In genomic region chr19:56396227-56396626, GRCm38 (mm10) we compare ENCODE assay signal across 8 mouse cellular contexts. TPM values are rescaled to one million over a fixed set of nuclear protein-coding genes. Genes with fewer than 3 reads are reported as not detected.
A peak's percentile ranks its signal among the peaks of the same experiment; 100 is the strongest.
DNase-seq lines count a peak whose midpoint lies in the region; ATAC-seq and TF ChIP-seq lines count a peak whose summit lies in the region.

No protein-coding gene starts in this region.

- no peak for ATAC-seq in kidney, embryonic 14.5 days (ENCODE audit: low FRiP score, low TSS enrichment)
- peak; percentile 19 for ATAC-seq in inflammation-experienced regulatory T-cells, adult 6 months
- no peak for ATAC-seq in megakaryocyte-erythroid progenitor cell, adult 5-6 weeks (replicated peaks; ENCODE audit: low FRiP score, low TSS enrichment, poor library complexity, severe bottlenecking)

- H3K79me2 ChIP-seq in myocyte (ENCODE audit: control insufficient read depth, insufficient read depth): no peaks in the 10 kb centered on the region

- DNase-seq in kidney, postnatal 36 days: no peak
- DNase-seq in cerebellum, postnatal 14 days: no peak
- no peak for DNase-seq in cerebellum, adult 11 months

- no peaks in the 10 kb centered on the region for H3K36me3 ChIP-seq in kidney, embryonic 14.5 days (ENCODE audit: control insufficient read depth, insufficient read depth, low read length)
- no peaks in the 10 kb centered on the region for H3K36me3 ChIP-seq in myocyte (ENCODE audit: control insufficient read depth, insufficient read depth)

- H3ac ChIP-seq in myocyte (ENCODE audit: control insufficient read depth, insufficient read length): no peak overlapping the region

- H3K27me3 ChIP-seq in kidney, embryonic 14.5 days (ENCODE audit: control insufficient read depth, insufficient read depth, low read length): peaks cover 5% of the 10 kb centered on the region; the same call in 1 of the 2 replicates
- no peaks in the 10 kb centered on the region for H3K27me3 ChIP-seq in myocyte (ENCODE audit: control insufficient read depth, insufficient read depth, insufficient read length)

- H3K27ac ChIP-seq in kidney, embryonic 14.5 days (ENCODE audit: low read depth, low read length): no peak overlapping the region
- H3K27ac ChIP-seq in bone marrow macrophage, adult 2 months (ENCODE audit: insufficient read depth, low read depth, low read length): no peak overlapping the region

- H3K4me3 ChIP-seq in kidney, embryonic 14.5 days (ENCODE audit: low read length): peak overlapping the region; percentile 59
- H3K4me3 ChIP-seq in bone marrow macrophage, adult 2 months (ENCODE audit: insufficient read depth, low read length): peak overlapping the region; percentile 73
- H3K4me3 ChIP-seq in myocyte: peak overlapping the region; percentile 34

- TF ChIP-seq CTCF in bone marrow macrophage, adult 2 months (IDR thresholded peaks at IDR 0.05; ENCODE audit: low read depth, low read length): no peak

- H3K9ac ChIP-seq in kidney, embryonic 14.5 days (ENCODE audit: low read depth, low read length): peak overlapping the region; percentile 68; the same call in 1 of the 2 replicates

- H3K4me1 ChIP-seq in kidney, embryonic 14.5 days (ENCODE audit: control insufficient read depth, insufficient read depth, low read length): peaks cover 14% of the 10 kb centered on the region
- peaks cover 22% of the 10 kb centered on the region for H3K4me1 ChIP-seq in bone marrow macrophage, adult 2 months (ENCODE audit: control insufficient read depth, insufficient read depth, low read length)

- H3K9me3 ChIP-seq in kidney, embryonic 14.5 days (ENCODE audit: control insufficient read depth, low read length): no peaks in the 10 kb centered on the region

- 40% methylated on average over 12 of the region's 12 CpGs for WGBS in kidney, embryonic 14.5 days

- TF ChIP-seq POLR2A in bone marrow macrophage, adult 2 months (IDR thresholded peaks at IDR 0.05; ENCODE audit: borderline replicate concordance, low read depth, low read length): no peak
- no peak for TF ChIP-seq POLR2A in myocyte (IDR thresholded peaks at IDR 0.05; ENCODE audit: insufficient read length, low read depth)

- peak overlapping the region; percentile 64 for H3K4me2 ChIP-seq in kidney, embryonic 14.5 days (replicated peaks; ENCODE audit: low read depth, low read length)
- H3K4me2 ChIP-seq in myocyte (ENCODE audit: low read depth): peak overlapping the region; percentile 77

TF ChIP-seq in myocyte, 11 proteins besides CTCF, POLR2A, EP300 and RAD21:
- TF ChIP-seq MYOD1 (IDR thresholded peaks at IDR 0.05; ENCODE audit: control insufficient read depth in 1 of 3, insufficient read length in 2 of 3, low read depth in 2 of 3) (no peak), USF1 (IDR thresholded peaks at IDR 0.05; ENCODE audit: low read depth) (no peak), TCF12 (IDR thresholded peaks at IDR 0.05; ENCODE audit: insufficient read depth, poor library complexity, severe bottlenecking) (no peak), MYOG (IDR thresholded peaks at IDR 0.05; ENCODE audit: control insufficient read depth in 1 of 3, insufficient read depth in 1 of 3, insufficient read length in 2 of 3, low read depth in 2 of 3) (no peak)

RNA-seq across cellular contexts. Expression of gene Casp7, which starts 0.7 kb away (rescaled TPM):
- polyA plus RNA-seq in kidney, embryonic 14.5 days (2014; fragmentation: Nextera tagmentation; extraction: Ambion mirVana): 24.3 and 28.3 TPM in 2 replicates
- polyA plus RNA-seq in bone marrow macrophage, adult 2 months (2012; ENCODE audit: insufficient read depth, insufficient read length, missing spikeins): 13.7 and 17.6 TPM in 2 replicates
- polyA plus RNA-seq in inflammation-experienced regulatory T-cells, adult 6 months (2017; shearing (Covaris generic)): 10 to 100 TPM; 29.6 to 38.3 (median 37.2) TPM
- polyA plus RNA-seq in myocyte (2012; fragmentation: generic; extraction: Trizol): 6.6 TPM
- 18.6 and 31.0 TPM in 2 replicates for total RNA-seq in megakaryocyte-erythroid progenitor cell, adult 5-6 weeks (2014; fragmentation: Nextera tagmentation)
- total RNA-seq in megakaryocyte-erythroid progenitor cell, adult 5-6 weeks (2017): 30.9 and 31.3 TPM in 2 replicates

RNA-seq across cellular contexts. Expression of gene Nrap, which starts 6.4 kb away (rescaled TPM):
- 0.19 TPM in 1 of 2 replicates, not detected in the other for polyA plus RNA-seq in kidney, embryonic 14.5 days (2014; fragmentation: Nextera tagmentation; extraction: Ambion mirVana)
- 0.15 and 0.36 TPM in 2 replicates for polyA plus RNA-seq in bone marrow macrophage, adult 2 months (2012; ENCODE audit: insufficient read depth, insufficient read length, missing spikeins)
- not detected for polyA plus RNA-seq in inflammation-experienced regulatory T-cells, adult 6 months (2017; shearing (Covaris generic))
- polyA plus RNA-seq in myocyte (2012; fragmentation: generic; extraction: Trizol): 25.5 TPM
- total RNA-seq in megakaryocyte-erythroid progenitor cell, adult 5-6 weeks (2014; fragmentation: Nextera tagmentation): 0.13 TPM in 1 of 2 replicates, not detected in the other
- total RNA-seq in megakaryocyte-erythroid progenitor cell, adult 5-6 weeks (2017): 0.09 and 0.15 TPM in 2 replicates

Comparison
In these comparisons a context has a peak if more than half of its experiments do, and no peak if none do; other contexts are left out.
1. RNA of gene Nrap, which starts 6.4 kb away (polyA plus RNA-seq): 25.5 TPM in myocyte (single experiment); 0.19 TPM in kidney, embryonic 14.5 days, 0.15 to 0.36 TPM in bone marrow macrophage, adult 2 months and not detected in inflammation-experienced regulatory T-cells, adult 6 months; every median in the first group is over 10 times any median in the second.
2. Peak in every context shown above with its lines, with median percentiles within 50 percentile points of each other: H3K4me3 ChIP-seq.